Mouse (Mus musculus) urinary bladder, postnatal 4 days (tissue): ENCODE data around the gene Rsrp1.
"Not testable (repeated sequence)": the region's sequence is repeated elsewhere in the genome, so short reads cannot be mapped to it uniquely, and the experiment has no call there.

Source experiments
- DNase-seq, 2 experiments: peaks; one replicate each; pipeline ENCODE4 v3.0.0; 2021 to 2022; ENCODE audit warnings: low spot score in 2 of 2

Rsrp1 gene

DNA sequence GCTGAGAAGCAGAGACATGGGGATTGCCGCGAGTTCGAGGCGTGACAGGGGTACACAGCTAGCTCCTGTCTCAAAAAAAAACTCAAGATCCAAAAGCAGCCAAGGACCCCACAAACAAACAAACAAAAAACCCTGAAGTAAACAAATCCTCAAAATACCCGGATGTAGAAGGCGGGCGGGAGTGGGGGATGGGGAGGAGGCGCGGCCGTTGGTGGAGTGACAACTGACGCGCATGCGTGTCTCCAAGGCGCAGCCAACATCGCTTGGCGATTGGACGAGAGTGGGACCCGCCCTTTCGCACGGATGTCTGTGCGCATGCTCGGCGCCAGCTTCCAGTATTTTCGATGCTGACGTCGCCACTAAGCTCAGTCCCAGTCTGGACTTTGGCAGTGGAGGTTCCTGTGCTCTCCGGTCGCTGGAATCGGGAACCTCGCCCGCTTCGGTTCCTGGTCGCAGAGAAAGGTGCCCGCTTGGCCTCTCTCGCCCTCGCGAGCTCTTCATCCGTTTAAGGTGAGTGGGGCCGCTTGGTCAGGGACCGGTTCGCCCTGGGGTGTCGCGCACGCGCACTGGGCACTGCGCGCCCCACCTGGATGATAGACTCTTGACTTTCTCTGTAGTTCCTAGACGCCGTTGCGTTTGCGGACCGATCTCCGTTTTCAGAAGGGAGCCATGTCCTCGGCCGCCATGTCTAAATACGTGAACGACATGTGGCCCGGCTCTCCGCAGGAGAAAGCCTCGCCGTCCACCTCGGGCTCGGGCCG lies at the start of gene Rsrp1:
Rsrp1 (plus strand) TSS at position 335 of the 761 bp plus-strand sequence.
- DNase-seq, result peak; percentile 98

DNA sequence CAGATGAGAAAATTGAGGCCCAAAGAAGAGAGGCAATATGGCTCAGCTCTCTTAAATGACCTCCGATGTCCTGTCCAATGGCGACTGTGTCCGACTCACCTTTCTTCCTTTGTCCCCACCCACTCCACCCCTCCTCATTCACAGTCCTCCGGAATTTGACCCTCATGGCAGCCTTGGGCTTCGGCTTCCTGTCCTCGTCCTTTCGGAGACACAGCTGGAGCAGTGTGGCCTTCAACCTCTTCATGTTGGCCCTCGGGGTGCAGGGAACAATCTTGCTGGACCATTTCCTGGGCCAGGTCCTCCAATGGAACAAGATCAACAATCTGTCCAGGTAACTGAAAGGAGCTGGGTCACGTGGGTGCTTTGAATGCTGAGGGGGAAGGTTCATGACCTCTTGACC lies 47.2 kb upstream of the Rsrp1 start:
- no peak for DNase-seq

- DNase-seq, result peak; percentile 49 to 79
Observed at GRCm38 (mm10) chr4:134879410-134879981, 43.9 kb upstream of the Rsrp1 start.

DNA sequence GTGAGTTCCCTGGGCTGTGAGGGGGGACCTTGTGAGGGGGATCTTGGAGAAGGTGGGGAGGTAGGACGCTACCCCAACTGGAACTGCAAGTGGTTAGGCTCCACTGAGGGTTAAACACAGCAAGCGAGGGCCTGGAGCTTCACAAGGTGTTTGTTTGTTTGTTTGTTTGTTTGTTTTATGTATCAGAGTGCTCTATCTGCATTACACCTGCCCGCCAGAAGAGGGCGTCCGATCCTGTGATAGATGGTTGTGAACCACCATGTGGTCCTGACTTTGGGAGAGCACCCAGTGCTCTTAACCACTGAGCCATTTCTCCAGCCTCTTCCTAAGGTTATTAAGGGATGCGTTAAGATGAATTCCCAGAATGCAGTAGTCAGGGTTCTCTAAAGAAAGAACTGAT lies 43.4 kb upstream of the Rsrp1 start:
- DNase-seq, result no peak

DNA sequence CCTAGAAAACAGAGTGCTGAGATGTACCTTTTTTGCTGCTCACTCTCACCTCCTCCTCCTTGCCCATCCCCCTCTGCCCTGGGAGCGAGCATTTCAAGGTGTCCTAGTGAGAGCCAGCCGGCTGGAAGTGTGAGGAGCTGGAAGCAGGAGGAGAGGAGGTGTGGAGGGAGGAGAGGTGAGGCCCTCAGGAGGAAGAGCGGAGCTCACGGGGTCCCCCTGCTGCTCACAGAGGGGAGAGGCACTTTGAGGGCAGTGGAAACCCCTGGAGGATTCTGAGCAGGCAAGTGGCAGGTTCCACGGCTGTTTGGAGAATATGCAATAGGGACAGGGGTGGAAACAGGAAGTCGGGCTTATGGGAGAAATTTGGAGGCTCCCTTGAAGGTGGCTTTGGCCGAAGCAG lies 40.1 kb upstream of the Rsrp1 start:
- no peak for DNase-seq

DNA sequence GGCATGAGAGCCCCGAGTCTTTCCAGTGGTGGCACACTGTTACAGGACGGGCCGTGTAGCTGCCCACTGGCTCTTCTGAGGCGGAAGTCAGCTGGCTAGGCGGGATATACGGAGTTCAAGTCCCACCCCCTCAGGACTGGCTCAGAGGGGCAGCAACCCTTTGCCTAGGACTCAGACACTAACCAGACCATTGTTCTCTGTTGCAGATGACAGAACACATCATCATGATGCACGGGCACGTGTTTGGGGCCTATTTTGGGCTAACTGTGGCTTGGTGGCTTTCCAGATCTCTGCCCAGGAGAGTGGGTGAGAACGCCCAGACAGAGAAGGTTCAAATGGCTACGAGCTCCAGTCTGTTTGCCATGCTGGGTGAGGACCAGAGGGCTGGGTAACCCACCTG lies 39.6 kb upstream of the Rsrp1 start:
- no peak for DNase-seq

DNA sequence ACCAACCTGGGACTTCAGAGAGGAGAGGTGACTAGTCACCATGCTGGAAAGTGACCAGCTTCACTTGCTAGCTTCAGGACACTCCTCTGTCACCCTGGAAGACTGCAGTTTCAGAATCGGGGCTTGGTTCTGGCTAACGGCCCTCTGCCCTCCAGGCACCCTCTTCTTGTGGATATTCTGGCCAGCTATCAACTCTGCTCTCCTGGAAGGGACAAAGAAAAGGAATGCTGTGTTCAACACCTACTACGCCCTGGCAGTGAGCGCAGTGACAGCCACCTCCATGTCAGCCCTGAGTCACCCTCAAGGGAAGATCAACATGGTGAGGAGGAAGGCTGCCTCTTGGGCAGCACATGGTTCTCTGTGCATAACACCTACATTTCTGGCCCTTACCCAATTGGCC lies 39.0 kb upstream of the Rsrp1 start:
- no peak for DNase-seq

DNA sequence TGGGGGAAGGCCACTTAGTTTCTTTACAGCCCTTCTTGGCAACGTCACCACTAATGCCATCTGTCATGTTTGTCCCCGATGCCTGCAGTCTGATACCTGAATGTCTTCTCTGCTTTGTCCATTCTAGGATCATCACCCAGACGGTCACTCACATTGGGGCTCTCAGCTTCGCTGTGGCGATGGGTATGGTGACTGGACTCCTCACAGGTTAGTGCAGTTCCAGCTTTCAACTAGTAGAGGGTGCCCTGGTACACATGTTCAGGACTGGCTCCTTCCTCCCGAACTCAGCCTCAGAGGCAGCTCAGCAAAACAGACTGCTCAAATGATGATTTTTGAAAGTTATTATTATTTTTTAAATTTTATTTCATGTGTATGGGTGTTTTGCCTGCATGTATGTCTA lies 31.3 kb upstream of the Rsrp1 start:
- DNase-seq, result no peak

GRCm38 (mm10) chr4:134897256-134897655 lies 26.1 kb upstream of the Rsrp1 start:
- DNase-seq, result no peak

- no peak for DNase-seq
Observed at GRCm38 (mm10) chr4:134901126-134901525, 22.3 kb upstream of the Rsrp1 start.

DNA sequence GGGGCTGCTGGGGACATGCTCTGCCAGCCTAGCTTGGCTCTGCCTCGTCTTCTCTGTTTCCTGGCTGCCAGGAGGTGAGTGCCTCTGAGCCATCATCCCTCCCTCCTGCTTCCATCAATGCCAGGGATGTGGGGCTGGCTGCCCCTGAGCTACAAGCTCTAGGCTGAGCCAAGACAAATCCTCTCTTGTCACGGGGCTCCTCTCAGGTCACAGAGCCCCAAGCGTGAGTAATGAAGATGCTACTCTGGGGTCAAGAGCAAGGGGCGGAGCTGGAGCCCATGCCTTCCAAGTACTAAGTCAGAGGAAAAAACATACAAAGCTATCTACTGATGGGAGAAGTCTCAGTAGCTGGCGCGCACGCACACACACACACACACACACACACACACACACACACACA lies 20.3 kb upstream of the Rsrp1 start:
- no peak for DNase-seq

DNA sequence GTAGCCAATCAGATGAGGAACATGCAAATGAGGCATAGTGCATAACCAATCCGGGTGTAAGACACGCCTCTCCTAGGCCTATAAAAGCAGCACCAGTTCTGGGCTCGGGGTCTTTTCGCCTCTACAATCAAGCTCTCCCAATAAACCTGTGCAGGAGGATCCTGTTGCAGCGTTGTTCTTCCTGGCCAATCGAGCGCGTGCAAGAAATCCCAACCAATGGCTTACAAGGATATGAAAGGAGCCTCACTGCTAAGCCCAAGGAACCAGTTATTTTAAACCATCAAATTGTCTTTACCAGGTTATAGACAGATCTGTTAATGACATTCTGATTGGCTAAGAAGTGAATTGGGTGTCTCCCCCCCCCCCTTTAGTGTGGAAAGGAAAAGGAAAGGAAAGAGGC lies 12.0 kb upstream of the Rsrp1 start:
- DNase-seq, result not testable (repeated sequence)

DNA sequence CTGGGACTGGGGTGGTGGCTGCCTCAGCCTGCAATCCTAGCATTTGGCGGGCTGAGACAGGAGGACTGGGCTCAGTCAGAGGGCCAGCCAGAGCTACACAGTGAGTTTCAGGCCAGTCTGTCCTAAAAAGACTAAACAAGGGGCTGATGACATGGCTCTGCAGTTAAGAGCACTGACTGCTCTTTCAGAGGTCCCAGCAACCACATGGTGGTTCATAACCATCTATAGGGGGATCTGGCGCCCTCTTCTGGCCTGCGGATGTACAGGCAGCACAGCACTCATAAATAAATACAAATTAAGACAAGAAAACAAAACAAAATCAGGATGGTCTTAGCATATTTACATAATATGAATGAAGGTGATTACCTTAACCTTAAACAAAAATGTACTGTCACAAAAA lies 10.0 kb upstream of the Rsrp1 start:
- peak in 1 of 2 experiments; percentile 74 for DNase-seq

GRCm38 (mm10) chr4:134914122-134914863 lies 9.1 kb upstream of the Rsrp1 start:
- no peak for DNase-seq

DNA sequence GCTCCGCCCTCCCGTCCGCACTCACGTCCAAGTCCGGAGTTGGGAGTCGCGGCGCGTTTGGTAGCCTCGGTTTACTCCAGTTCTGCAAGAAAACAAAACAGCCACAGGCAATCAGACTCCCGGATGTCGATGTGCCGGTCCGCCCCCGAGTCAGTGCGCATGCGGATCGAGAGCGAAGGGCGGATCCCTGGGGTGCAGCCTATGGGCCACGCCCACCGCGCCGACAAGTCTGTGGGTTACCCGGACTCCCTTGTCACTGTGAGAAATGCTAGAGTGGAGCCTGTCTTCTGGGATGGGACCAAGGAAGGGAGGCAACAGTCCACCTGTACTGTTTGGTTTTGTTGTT lies 8.6 kb upstream of the Rsrp1 start, which contains the start of gene Tmem50a:
Tmem50a (minus strand) TSS at position 161 of the 346 bp plus-strand sequence.
- peak; percentile 90 to 94 for DNase-seq

DNA sequence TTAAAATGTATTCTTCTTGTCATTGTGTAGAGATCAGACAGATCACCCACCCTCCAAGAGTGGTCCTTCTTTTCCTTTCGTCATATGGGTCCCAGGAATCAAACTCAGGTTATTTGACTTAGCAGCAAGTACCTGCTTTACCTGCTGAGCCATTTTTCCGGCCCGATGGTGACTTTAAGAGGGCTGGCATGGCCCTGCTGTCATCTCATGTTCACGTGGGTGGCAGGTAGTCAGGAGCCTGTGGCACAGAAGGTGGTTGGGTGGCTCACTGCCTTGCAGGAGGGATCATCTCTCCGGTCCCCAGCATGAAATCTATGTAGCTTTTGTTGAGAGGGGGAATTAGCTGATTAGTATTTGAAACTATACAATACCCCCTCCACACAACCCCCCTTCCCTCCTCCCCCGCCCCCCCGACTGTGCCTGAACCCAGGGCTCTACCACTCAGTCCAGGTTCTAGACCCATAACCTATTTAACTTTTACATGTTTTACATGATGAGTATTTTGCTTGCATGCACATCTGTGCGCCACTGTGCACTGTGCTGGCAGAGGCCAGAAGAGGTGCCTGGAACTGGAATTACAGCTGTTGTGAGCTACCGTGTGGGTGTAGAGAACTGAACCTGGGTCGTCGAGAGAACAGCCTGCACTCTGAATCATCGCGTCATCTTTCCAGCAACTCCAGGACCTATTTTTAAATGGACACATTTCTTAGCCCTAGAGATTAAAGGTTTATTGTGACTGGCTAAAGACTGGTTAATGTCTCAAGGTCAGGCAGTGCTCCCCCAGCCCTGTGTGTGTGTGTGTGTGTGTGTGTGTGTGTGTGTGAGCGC lies 8.0 kb upstream of the Rsrp1 start:
- DNase-seq, result no peak

GRCm38 (mm10) chr4:134917194-134917593 lies 6.2 kb upstream of the Rsrp1 start:
- DNase-seq, result no peak

DNA sequence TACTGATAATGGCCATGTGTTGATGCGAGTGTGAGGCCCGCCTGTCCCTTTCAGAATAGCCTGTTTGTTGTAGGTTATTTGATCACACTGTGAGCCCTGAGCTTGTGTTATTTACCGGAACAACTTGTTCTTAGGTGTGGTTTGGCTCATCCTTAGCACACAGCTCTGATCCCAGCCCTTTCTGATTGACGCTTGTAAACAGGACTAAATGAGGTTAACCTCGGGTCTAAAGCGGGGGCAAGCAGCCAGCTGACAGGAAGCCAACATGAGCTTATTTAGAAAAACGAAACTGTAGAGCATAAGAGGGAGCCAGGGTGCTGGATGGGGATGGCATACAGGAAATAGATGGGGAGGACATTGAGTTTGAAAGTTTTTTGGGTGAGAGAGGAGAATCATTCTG lies 5.0 kb upstream of the Rsrp1 start:
- no peak for DNase-seq

DNA sequence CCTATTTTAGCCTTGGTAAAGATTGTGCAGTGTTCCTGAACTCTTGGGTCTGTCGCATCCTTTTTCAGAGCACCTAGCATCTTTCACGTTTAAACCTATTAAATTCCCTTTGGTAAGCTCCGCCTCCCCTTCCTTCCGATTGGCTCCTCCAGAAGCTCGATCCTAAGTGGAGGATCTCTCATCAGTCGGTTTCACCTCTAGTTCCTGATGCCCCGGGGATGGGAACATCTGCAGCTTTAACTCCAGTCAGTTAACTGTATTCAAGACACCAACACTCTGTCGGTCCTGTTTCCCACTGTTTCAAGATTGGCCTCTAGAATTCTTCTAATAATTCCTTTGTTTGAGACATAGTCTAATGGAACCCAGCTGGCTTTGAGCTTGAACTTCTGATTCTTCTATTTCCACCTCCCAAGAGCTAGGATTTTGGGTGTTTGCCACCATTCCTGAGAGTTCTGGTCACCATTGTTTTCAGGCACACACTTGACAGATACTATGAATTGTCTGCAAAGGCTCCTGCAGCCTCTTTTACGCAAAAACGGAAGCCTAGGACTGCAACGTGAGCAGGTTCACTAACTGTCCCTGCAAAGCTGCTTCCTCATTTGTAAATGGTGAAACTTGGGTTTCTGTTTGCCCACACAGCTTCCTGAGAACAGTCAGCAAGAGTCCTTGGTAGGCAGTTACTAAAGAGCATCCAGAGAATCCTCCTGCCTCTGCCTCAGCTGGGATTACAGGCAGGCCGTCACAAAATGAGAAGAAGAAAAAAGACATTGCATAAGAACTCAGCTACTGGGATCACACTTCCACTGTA lies 3.5 kb upstream of the Rsrp1 start:
- DNase-seq, result no peak

GRCm38 (mm10) chr4:134920631-134921030 lies 2.8 kb upstream of the Rsrp1 start:
- no peak for DNase-seq

DNA sequence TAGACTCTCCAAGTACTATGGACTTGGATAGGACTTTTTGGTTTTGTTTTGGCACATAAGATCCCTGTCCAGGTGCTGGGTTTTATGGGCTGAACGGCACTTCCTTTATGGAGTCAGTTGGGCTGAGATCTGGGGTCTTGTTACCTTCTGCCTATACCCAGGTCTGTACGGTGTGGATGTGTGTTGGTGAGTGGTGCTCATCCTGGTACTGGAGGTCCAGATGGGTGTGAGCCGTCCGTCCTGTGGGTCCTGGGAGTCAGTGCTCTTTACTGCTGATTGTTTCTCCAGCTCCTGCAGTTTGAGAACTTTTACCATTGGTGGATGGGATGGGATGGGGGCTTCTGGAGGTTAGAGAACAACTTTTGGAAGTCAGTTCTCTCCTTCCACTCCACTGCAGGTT lies 1.7 kb upstream of the Rsrp1 start:
- no peak for DNase-seq
